Mouse (Mus musculus): ENCODE data around the gene Zfp275. TPM values are rescaled to one million over a fixed set of nuclear protein-coding genes. Genes with fewer than 3 reads are reported as not detected.
"Not testable (repeated sequence)": the region's sequence is repeated elsewhere in the genome, so short reads cannot be mapped to it uniquely, and the experiment has no call there.

Gene Zfp275
- polyA plus RNA-seq, 1 experiment from 2014 or later = 2.3 TPM

DNA sequence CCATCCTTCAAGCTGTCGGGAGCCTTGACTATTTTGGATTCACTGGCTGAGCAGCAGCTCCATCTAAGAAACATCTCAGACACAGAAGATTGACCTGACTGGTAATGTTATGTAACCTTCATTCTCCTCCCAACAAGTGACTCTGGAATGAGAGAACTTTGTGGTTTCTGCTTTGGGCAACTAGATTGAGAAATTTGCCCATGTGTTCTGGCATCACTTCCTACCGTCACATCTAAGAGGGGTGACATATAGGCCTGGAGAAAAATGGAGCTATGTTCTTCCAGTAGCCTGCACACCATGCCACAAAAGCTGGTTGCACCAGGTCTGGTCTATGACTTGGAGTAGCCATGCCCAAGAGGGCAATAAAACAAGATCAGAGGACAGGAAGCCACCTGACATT, 13.7 kb downstream of the Zfp275 start:
- WGBS = 93% methylated on average over 2 of the region's 2 CpGs

DNA sequence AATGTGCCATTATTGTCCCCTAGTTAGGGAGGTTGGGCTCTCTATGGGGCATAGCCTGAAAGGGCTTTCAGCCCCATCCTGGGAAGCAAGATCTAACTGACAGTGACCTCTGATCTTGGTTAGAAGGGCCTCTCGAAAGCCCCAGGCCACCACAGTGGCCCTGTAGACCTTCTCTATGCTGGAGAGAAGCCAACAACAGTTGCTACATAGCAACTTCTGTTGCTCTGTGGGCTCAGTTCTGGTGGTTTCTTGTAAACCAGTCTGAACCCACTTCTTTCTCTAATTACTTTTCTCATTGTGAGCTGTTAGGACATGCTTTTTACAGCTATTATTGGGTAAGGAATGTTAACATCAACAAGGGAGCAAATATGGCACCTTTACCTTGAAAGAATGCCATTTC, 14.3 kb downstream of the Zfp275 start:
- Histone ChIP-seq H3K9ac (ENCODE audit: low read depth, low read length) (no peak overlapping the region), H3K36me3 (ENCODE audit: control insufficient read depth, insufficient read depth) (peaks cover 15% of the 10 kb centered on the region; the same call in 1 of the 2 replicates), H3K27me3 (replicated peaks; ENCODE audit: control insufficient read depth, insufficient read depth, low read length) (no peaks in the 10 kb centered on the region), H3K9me3 (ENCODE audit: control insufficient read depth) (no peaks in the 10 kb centered on the region), H3K4me1 (replicated peaks; ENCODE audit: control insufficient read depth, insufficient read depth, low read length) (no peaks in the 10 kb centered on the region), H3K27ac (ENCODE audit: low read depth, low read length) (no peak overlapping the region), H3K4me3 (ENCODE audit: low read depth, low read length) (no peak overlapping the region), H3K4me2 (replicated peaks; ENCODE audit: low read depth) (no peak overlapping the region)
- ATAC-seq = no peak
- TF ChIP-seq CTCF (IDR thresholded peaks at IDR 0.05; ENCODE audit: low read depth) = no peak
- 70% methylated on average over 1 of the region's 1 CpGs for WGBS

More for the DNA sequence above, 13.7 kb downstream of the Zfp275 start:
- no peaks in the 10 kb centered on the region for H3K27me3 ChIP-seq (replicated peaks; ENCODE audit: control insufficient read depth, insufficient read depth, low read length)
- no peaks in the 10 kb centered on the region for H3K4me1 ChIP-seq (replicated peaks; ENCODE audit: control insufficient read depth, insufficient read depth, low read length)
- no peak overlapping the region for H3K9ac ChIP-seq (ENCODE audit: low read depth, low read length)
- no peak for TF ChIP-seq CTCF (IDR thresholded peaks at IDR 0.05; ENCODE audit: low read depth)
- ATAC-seq = no peak
- no peaks in the 10 kb centered on the region for H3K9me3 ChIP-seq (ENCODE audit: control insufficient read depth)
- peaks cover 15% of the 10 kb centered on the region; the same call in 1 of the 2 replicates for H3K36me3 ChIP-seq (ENCODE audit: control insufficient read depth, insufficient read depth)
- no peak overlapping the region for H3K4me2 ChIP-seq (replicated peaks; ENCODE audit: low read depth)
- H3K4me3 ChIP-seq (ENCODE audit: low read depth, low read length) = no peak overlapping the region
- H3K27ac ChIP-seq (ENCODE audit: low read depth, low read length) = no peak overlapping the region

DNA sequence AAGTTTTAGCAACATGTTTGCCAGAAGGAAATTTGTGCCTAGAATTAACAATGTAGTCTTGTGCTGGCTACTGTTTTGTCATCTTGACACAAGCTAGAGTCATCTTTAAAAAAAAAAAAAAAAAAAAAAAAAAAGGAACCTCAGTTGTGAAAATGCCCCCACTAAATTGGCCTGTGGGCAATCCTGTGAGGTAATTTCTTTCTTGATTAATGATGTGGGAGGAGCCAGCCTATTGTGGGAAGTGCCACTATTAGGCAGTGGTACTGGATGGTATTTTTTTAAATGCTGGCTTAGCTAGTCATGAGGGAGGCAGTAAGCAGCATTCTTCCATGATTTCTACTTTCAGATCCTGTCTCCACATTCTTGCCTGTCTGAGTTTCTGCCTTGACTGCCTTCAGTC, 20.9 kb downstream of the Zfp275 start:
- no peaks in the 10 kb centered on the region for H3K4me1 ChIP-seq (replicated peaks; ENCODE audit: control insufficient read depth, insufficient read depth, low read length)
- H3K27ac ChIP-seq (ENCODE audit: low read depth, low read length) = no peak overlapping the region
- H3K4me3 ChIP-seq (ENCODE audit: low read depth, low read length) = no peak overlapping the region
- no peaks in the 10 kb centered on the region for H3K27me3 ChIP-seq (replicated peaks; ENCODE audit: control insufficient read depth, insufficient read depth, low read length)
- H3K9ac ChIP-seq (ENCODE audit: low read depth, low read length) = no peak overlapping the region
- H3K36me3 ChIP-seq (ENCODE audit: control insufficient read depth, insufficient read depth) = no peaks in the 10 kb centered on the region
- H3K9me3 ChIP-seq (ENCODE audit: control insufficient read depth) = no peaks in the 10 kb centered on the region
- no peak for TF ChIP-seq CTCF (IDR thresholded peaks at IDR 0.05; ENCODE audit: low read depth)
- H3K4me2 ChIP-seq (replicated peaks; ENCODE audit: low read depth) = no peak overlapping the region
- no peak for ATAC-seq

DNA sequence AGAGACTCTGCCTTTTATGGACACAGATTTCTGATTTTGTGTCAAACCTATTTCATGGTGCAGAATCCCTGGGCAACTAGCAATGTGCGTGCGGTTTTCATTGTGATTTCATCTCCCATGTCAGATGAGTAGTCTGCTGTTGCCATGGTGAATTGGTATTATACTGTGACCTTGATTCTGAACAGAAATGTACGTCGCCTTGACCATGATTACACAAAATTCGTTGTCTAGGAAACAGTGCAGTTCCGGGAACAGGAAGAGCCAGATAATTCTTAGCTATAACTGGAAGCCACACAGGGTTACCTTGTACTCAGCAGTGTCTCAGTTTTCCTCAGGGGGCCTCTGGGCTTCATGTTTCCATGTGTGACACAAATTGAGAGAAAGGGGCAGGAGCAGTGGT, 42.0 kb downstream of the Zfp275 start:
- H3K9me3 ChIP-seq (ENCODE audit: control insufficient read depth) = no peaks in the 10 kb centered on the region
- no peak for TF ChIP-seq CTCF (IDR thresholded peaks at IDR 0.05; ENCODE audit: low read depth)
- no peaks in the 10 kb centered on the region for H3K4me1 ChIP-seq (replicated peaks; ENCODE audit: control insufficient read depth, insufficient read depth, low read length)
- ATAC-seq = no peak
- H3K9ac ChIP-seq (ENCODE audit: low read depth, low read length) = no peak overlapping the region
- no peaks in the 10 kb centered on the region for H3K27me3 ChIP-seq (replicated peaks; ENCODE audit: control insufficient read depth, insufficient read depth, low read length)
- no peak overlapping the region for H3K4me2 ChIP-seq (replicated peaks; ENCODE audit: low read depth)
- 61% methylated on average over 6 of the region's 6 CpGs for whole genome bisulfite sequencing
- no peak overlapping the region for H3K4me3 ChIP-seq (ENCODE audit: low read depth, low read length)
- no peak overlapping the region for H3K27ac ChIP-seq (ENCODE audit: low read depth, low read length)
- H3K36me3 ChIP-seq (ENCODE audit: control insufficient read depth, insufficient read depth) = no peaks in the 10 kb centered on the region

DNA sequence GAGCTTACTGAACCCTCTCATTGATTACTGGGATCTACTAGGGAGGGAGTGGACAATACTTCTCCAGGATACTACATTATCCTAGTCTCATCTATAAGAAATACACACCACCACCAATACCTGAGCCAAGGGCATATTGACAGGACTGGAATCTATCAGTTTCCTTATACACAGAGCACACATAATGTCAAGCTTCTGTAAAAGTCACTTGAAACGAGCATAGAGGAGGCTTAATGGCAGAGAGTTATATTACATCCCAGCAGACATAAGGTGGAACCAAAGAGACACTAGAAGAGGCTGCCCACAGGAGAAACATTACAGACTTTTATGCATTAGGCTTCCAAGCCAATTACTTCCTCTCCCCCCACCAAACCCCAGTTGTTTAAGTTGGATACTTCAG, 42.5 kb downstream of the Zfp275 start:
- Histone ChIP-seq H3K36me3 (ENCODE audit: control insufficient read depth, insufficient read depth) (no peaks in the 10 kb centered on the region), H3K4me2 (replicated peaks; ENCODE audit: low read depth) (no peak overlapping the region), H3K9me3 (ENCODE audit: control insufficient read depth) (no peaks in the 10 kb centered on the region), H3K27me3 (replicated peaks; ENCODE audit: control insufficient read depth, insufficient read depth, low read length) (no peaks in the 10 kb centered on the region), H3K4me1 (replicated peaks; ENCODE audit: control insufficient read depth, insufficient read depth, low read length) (no peaks in the 10 kb centered on the region), H3K4me3 (ENCODE audit: low read depth, low read length) (no peak overlapping the region), H3K9ac (ENCODE audit: low read depth, low read length) (no peak overlapping the region), H3K27ac (ENCODE audit: low read depth, low read length) (no peak overlapping the region)
- 24% methylated on average over 1 of the region's 1 CpGs for WGBS
- no peak for TF ChIP-seq CTCF (IDR thresholded peaks at IDR 0.05; ENCODE audit: low read depth)
- no peak for ATAC-seq

DNA sequence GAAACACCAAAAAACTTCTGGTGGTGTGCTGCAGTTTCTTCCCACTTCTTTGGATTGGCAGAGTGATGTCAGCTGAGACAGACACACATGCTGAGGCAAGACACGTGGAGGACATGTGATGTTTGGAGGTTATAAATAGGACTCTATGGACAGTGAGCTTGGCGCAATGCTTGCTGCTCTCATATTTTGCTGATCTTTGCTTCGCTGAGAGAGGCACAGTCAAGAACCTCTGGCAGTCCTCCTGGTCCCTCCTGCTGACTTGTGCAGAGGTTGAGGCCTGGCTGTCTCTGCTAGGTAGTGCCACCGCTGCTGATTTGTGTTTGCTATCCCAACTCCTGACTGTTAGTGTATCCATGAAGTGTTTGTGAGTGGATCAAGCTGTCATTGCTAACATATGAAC, 49.1 kb downstream of the Zfp275 start:
- WGBS = 76% methylated on average over 4 of the region's 4 CpGs
- Histone ChIP-seq H3K27me3 (replicated peaks; ENCODE audit: control insufficient read depth, insufficient read depth, low read length) (no peaks in the 10 kb centered on the region), H3K4me1 (replicated peaks; ENCODE audit: control insufficient read depth, insufficient read depth, low read length) (no peaks in the 10 kb centered on the region), H3K9ac (ENCODE audit: low read depth, low read length) (no peak overlapping the region), H3K4me2 (replicated peaks; ENCODE audit: low read depth) (no peak overlapping the region), H3K9me3 (ENCODE audit: control insufficient read depth) (no peaks in the 10 kb centered on the region), H3K27ac (ENCODE audit: low read depth, low read length) (no peak overlapping the region), H3K36me3 (ENCODE audit: control insufficient read depth, insufficient read depth) (no peaks in the 10 kb centered on the region), H3K4me3 (ENCODE audit: low read depth, low read length) (no peak overlapping the region)
- ATAC-seq = no peak
- TF ChIP-seq CTCF (IDR thresholded peaks at IDR 0.05; ENCODE audit: low read depth) = no peak

DNA sequence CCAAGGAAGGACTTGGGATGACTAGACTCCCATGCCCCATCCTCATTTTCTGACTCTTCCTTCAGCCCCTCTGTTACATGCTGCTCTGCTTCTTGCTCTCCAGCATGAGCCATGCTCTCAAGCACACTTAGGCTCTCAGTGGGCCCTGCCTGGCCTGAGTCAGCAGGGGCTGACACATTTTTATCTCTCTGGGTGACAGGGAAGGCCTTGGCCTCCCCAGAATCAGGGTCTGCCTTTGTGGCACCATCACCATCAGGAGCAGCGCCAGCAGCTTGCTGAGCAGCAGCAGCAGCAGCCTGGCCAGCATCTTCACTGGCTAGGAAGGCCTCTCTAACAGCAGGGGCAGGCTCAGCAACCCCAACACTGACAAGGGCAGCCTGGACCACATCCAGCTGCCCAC, 54.0 kb downstream of the Zfp275 start:
- TF ChIP-seq CTCF (IDR thresholded peaks at IDR 0.05; ENCODE audit: low read depth) = no peak
- no peak overlapping the region for H3K4me2 ChIP-seq (replicated peaks; ENCODE audit: low read depth)
- no peak overlapping the region for H3K4me3 ChIP-seq (ENCODE audit: low read depth, low read length)
- 100% methylated on average over 1 of the region's 1 CpGs for whole genome bisulfite sequencing
- no peaks in the 10 kb centered on the region for H3K4me1 ChIP-seq (replicated peaks; ENCODE audit: control insufficient read depth, insufficient read depth, low read length)
- H3K27ac ChIP-seq (ENCODE audit: low read depth, low read length) = no peak overlapping the region
- H3K36me3 ChIP-seq (ENCODE audit: control insufficient read depth, insufficient read depth) = no peaks in the 10 kb centered on the region
- no peaks in the 10 kb centered on the region for H3K9me3 ChIP-seq (ENCODE audit: control insufficient read depth)
- no peaks in the 10 kb centered on the region for H3K27me3 ChIP-seq (replicated peaks; ENCODE audit: control insufficient read depth, insufficient read depth, low read length)
- H3K9ac ChIP-seq (ENCODE audit: low read depth, low read length) = no peak overlapping the region
- no peak for ATAC-seq

DNA sequence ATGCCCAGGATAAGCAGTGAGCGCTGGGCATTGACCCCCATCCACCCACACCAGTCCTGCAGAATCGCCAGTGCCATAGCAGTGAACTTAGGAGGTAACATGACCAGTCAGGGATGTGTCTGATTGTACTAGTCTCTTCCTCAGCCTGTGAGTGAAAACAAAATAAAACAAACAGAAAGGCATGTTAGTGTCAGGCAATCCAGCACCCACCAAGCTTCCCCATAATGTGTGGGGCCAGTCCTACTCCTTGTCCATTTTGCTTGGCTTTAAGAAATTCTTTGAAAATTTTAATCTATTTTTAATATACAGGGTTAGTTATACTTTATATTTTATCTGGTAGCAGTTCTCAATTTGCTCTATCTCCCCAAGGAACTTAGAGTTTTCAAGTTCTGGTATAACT, 56.2 kb downstream of the Zfp275 start, which contains the start of gene Gm18336:
TSS of gene Gm18336 (minus strand) at position 101 of the 400 bp plus-strand sequence.
- not testable (repeated sequence) for H3K9me3 ChIP-seq (ENCODE audit: control insufficient read depth); ATAC-seq; H3K4me1 ChIP-seq (replicated peaks; ENCODE audit: control insufficient read depth, insufficient read depth, low read length); H3K36me3 ChIP-seq (ENCODE audit: control insufficient read depth, insufficient read depth); H3K9ac ChIP-seq (ENCODE audit: low read depth, low read length); H3K4me3 ChIP-seq (ENCODE audit: low read depth, low read length); H3K4me2 ChIP-seq (replicated peaks; ENCODE audit: low read depth); H3K27me3 ChIP-seq (replicated peaks; ENCODE audit: control insufficient read depth, insufficient read depth, low read length); H3K27ac ChIP-seq (ENCODE audit: low read depth, low read length)
- 92% methylated on average over 1 of the region's 2 CpGs for WGBS

Data from intestine, postnatal 0 days (tissue).